Mouse (Mus musculus) CH12.LX (cell line): Measurements from ENCODE around the gene Atg5. TPM values are rescaled to one million over a fixed set of nuclear protein-coding genes. Genes with fewer than 3 reads are reported as not detected.

Source experiments
- DNase-seq: peaks from one replicate; pipeline ENCODE4 v3.0.0-alpha.2; 2013; ENCODE audit errors: extremely low read depth
- H3K27ac ChIP-seq: 2 replicates; pipeline ENCODE4 v1.5.1; 2012; ENCODE audit warnings: low read depth, mild to moderate bottlenecking, control low read depth, moderate library complexity; ENCODE audit not compliant: insufficient read depth
- H3K27me3 ChIP-seq: replicated peaks from 2 replicates; pipeline ENCODE3; 2012; ENCODE audit warnings: inconsistent platforms
- H3K36me3 ChIP-seq, 2 experiments: replicated peaks in 1 of 2; 2 replicates each; pipeline versions ENCODE3 to v1.6.1; 2012; ENCODE audit warnings: inconsistent platforms in 1 of 2, low read length in 1 of 2, mild to moderate bottlenecking in 1 of 2, mixed read lengths in 1 of 2, moderate library complexity in 1 of 2; ENCODE audit not compliant: control insufficient read depth in 1 of 2, insufficient read depth in 1 of 2
- H3K4me1 ChIP-seq, 2 experiments: 2 replicates each; pipeline ENCODE4 v1.6.1; 2012; ENCODE audit warnings: inconsistent platforms in 1 of 2, moderate library complexity in 1 of 2; ENCODE audit not compliant: insufficient read depth in 2 of 2, control insufficient read depth in 1 of 2
- H3K4me2 ChIP-seq: 2 replicates; pipeline ENCODE4 v1.6.1; 2012; ENCODE audit warnings: low read depth, mild to moderate bottlenecking, control low read depth; ENCODE audit not compliant: poor library complexity, insufficient read depth, severe bottlenecking
- H3K4me3 ChIP-seq, 3 experiments: fragments of 150-350 bp in 1 of 3; sonication (generic) in 1 of 3; replicated peaks in 1 of 3; 2 replicates each; pipeline versions ENCODE3 to v1.5.1; 2011 to 2012; ENCODE audit warnings: low read depth in 2 of 3, low read length in 2 of 3, mild to moderate bottlenecking in 2 of 3, moderate library complexity in 2 of 3, control low read depth in 1 of 3, improper control_type of control experiment in 1 of 3, inconsistent platforms in 1 of 3, mixed read lengths in 1 of 3; ENCODE audit not compliant: poor library complexity in 1 of 3
- H3K79me2 ChIP-seq: replicated peaks from 2 replicates; pipeline ENCODE4 v1.6.1; 2012; ENCODE audit warnings: mild to moderate bottlenecking, moderate library complexity; ENCODE audit not compliant: control insufficient read depth, poor library complexity, insufficient read depth, severe bottlenecking; ENCODE audit errors: extremely low read depth
- H3K9ac ChIP-seq: 2 replicates; pipeline ENCODE4 v1.6.1; 2012; ENCODE audit warnings: low read depth, mild to moderate bottlenecking, control low read depth, moderate library complexity; ENCODE audit not compliant: insufficient read depth
- H3K9me3 ChIP-seq: replicated peaks from 2 replicates; pipeline ENCODE3; 2012; ENCODE audit warnings: low read length, inconsistent platforms, mixed read lengths
- BHLHE40 ChIP-seq: IDR thresholded peaks from 2 replicates; pipeline ENCODE4 v1.6.1; 2011; ENCODE audit warnings: mild to moderate bottlenecking, low read depth, low read length, improper control_type of control experiment
- CHD1 ChIP-seq: IDR thresholded peaks from 2 replicates; pipeline ENCODE4 v1.6.1; 2012; ENCODE audit warnings: low read depth, low read length, improper control_type of control experiment, inconsistent platforms
- E2F4 ChIP-seq: IDR thresholded peaks from 2 replicates; pipeline ENCODE4 v1.6.1; 2011; ENCODE audit warnings: low read depth, low read length, improper control_type of control experiment; ENCODE audit not compliant: insufficient replicate concordance
- ELF1 ChIP-seq: IDR thresholded peaks from 2 replicates; pipeline ENCODE4 v1.6.1; 2014; ENCODE audit warnings: low read depth, mild to moderate bottlenecking, inconsistent platforms, low read length, improper control_type of control experiment
- HCFC1 ChIP-seq: IDR thresholded peaks from 2 replicates; pipeline ENCODE4 v1.6.1; 2012; ENCODE audit warnings: low read depth, mild to moderate bottlenecking, inconsistent platforms, low read length, improper control_type of control experiment
- IRF4 ChIP-seq: IDR thresholded peaks from 2 replicates; pipeline ENCODE4 v1.6.1; 2014; ENCODE audit warnings: low read depth, mild to moderate bottlenecking, inconsistent platforms, low read length, improper control_type of control experiment
- JUN ChIP-seq: IDR thresholded peaks from 2 replicates; pipeline ENCODE4 v1.6.1; 2011; ENCODE audit warnings: low read depth, mild to moderate bottlenecking, low read length, improper control_type of control experiment, moderate library complexity; ENCODE audit not compliant: insufficient read depth
- JUND ChIP-seq: conservative IDR thresholded peaks from 2 replicates; pipeline ENCODE4 v1.6.1; 2011; ENCODE audit warnings: low read depth, low read length, improper control_type of control experiment
- KAT2A ChIP-seq: IDR thresholded peaks from 2 replicates; pipeline ENCODE4 v1.6.1; 2012; ENCODE audit warnings: low read length, improper control_type of control experiment, inconsistent platforms; ENCODE audit not compliant: insufficient replicate concordance
- MAFK ChIP-seq: IDR thresholded peaks from 2 replicates; pipeline ENCODE4 v1.6.1; 2011; ENCODE audit warnings: low read length, improper control_type of control experiment; ENCODE audit not compliant: insufficient replicate concordance
- MAZ ChIP-seq: IDR thresholded peaks from 2 replicates; pipeline ENCODE4 v1.6.1; 2012; ENCODE audit warnings: low read depth, mild to moderate bottlenecking, inconsistent platforms, low read length, improper control_type of control experiment, moderate library complexity
- MEF2A ChIP-seq: IDR thresholded peaks from 2 replicates; pipeline ENCODE4 v1.6.1; 2014; ENCODE audit warnings: low read depth, mild to moderate bottlenecking, inconsistent platforms, low read length, improper control_type of control experiment, borderline replicate concordance
- MXI1 ChIP-seq: IDR thresholded peaks from 2 replicates; pipeline ENCODE4 v1.6.1; 2011; ENCODE audit warnings: mild to moderate bottlenecking, low read depth, low read length, improper control_type of control experiment
- NRF1 ChIP-seq: IDR thresholded peaks from 2 replicates; pipeline ENCODE4 v1.6.1; 2014; ENCODE audit warnings: low read depth, mild to moderate bottlenecking, inconsistent platforms, low read length, improper control_type of control experiment, moderate library complexity
- PAX5 ChIP-seq: IDR thresholded peaks from 2 replicates; pipeline ENCODE4 v1.6.1; 2012; ENCODE audit warnings: low read length, inconsistent platforms, mixed read lengths
- POLR2A ChIP-seq: IDR thresholded peaks from 2 replicates; pipeline ENCODE4 v1.6.1; 2011; ENCODE audit warnings: low read depth, mild to moderate bottlenecking, improper control_type of control experiment, low read length
- RCOR1 ChIP-seq: conservative IDR thresholded peaks from 2 replicates; pipeline ENCODE4 v1.6.1; 2012; ENCODE audit warnings: low read depth, mild to moderate bottlenecking, inconsistent platforms, low read length, improper control_type of control experiment
- SIN3A ChIP-seq: IDR thresholded peaks from 2 replicates; pipeline ENCODE4 v1.6.1; 2012; ENCODE audit warnings: low read length, improper control_type of control experiment, inconsistent platforms
- TCF12 ChIP-seq: IDR thresholded peaks from 2 replicates; pipeline ENCODE4 v1.6.1; 2014; ENCODE audit warnings: low read depth, mild to moderate bottlenecking, inconsistent platforms, low read length, improper control_type of control experiment
- UBTF ChIP-seq: IDR thresholded peaks from 2 replicates; pipeline ENCODE4 v1.6.1; 2012; ENCODE audit warnings: low read depth, mild to moderate bottlenecking, inconsistent platforms, low read length, improper control_type of control experiment, moderate library complexity
- USF1 ChIP-seq: IDR thresholded peaks from 2 replicates; pipeline ENCODE4 v1.6.1; 2014; ENCODE audit warnings: low read depth, mild to moderate bottlenecking, inconsistent platforms, low read length, improper control_type of control experiment
- USF2 ChIP-seq: conservative IDR thresholded peaks from 2 replicates; pipeline ENCODE4 v1.6.1; 2011; ENCODE audit warnings: low read depth, low read length, improper control_type of control experiment
- ZC3H11A ChIP-seq: IDR thresholded peaks from 2 replicates; pipeline ENCODE4 v1.6.1; 2012; ENCODE audit warnings: low read depth, mild to moderate bottlenecking, inconsistent platforms, low read length, improper control_type of control experiment
- ZMIZ1 ChIP-seq: IDR thresholded peaks from 2 replicates; pipeline ENCODE4 v1.6.1; 2012; ENCODE audit warnings: low read depth, mild to moderate bottlenecking, inconsistent platforms, low read length, improper control_type of control experiment
- ZNF384 ChIP-seq: IDR thresholded peaks from 2 replicates; pipeline ENCODE4 v1.6.1; 2012; ENCODE audit warnings: low read depth, low read length, improper control_type of control experiment, inconsistent platforms
- dilution Hi-C: fragments of 300-500 bp; cut with MboI; formaldehyde crosslinking; loops from 2 replicates; pipeline ENCODE4 v1.14.3; 2020; ENCODE audit warnings: low sequenced_read_pairs; ENCODE audit not compliant: extremely low pct_unique_long_range_greater_than_20kb, extremely low pct_ligation_motif_present
- in situ Hi-C: fragments of 300-500 bp; cut with MboI; formaldehyde crosslinking; loops from 3 replicates; pipeline ENCODE4 v1.14.3; 2019; ENCODE audit warnings: low sequenced_read_pairs, low pct_ligation_motif_present, low pct_unique_long_range_greater_than_20kb, mixed read lengths
- polyA plus RNA-seq: library from polyadenylated mRNA; unstranded; fragments of >175 nt; gene quantifications from 2 replicates; pipeline ENCODE4 v1.2.1, GENCODE M21; 2012; ENCODE audit warnings: low read depth; ENCODE audit not compliant: insufficient read length
- total RNA-seq, 2 experiments: library from RNA; depleted of rRNA; stranded (reverse); fragments of 300-350 nt in 1 of 2; fragments of >200 nt in 1 of 2; gene quantifications; 2 replicates each; pipeline ENCODE4 v1.2.3; 2012 to 2014

Gene Atg5
- total and polyA plus RNA-seq, 3 experiments: 15.6 to 47.5 (median 34.7) TPM

DNA sequence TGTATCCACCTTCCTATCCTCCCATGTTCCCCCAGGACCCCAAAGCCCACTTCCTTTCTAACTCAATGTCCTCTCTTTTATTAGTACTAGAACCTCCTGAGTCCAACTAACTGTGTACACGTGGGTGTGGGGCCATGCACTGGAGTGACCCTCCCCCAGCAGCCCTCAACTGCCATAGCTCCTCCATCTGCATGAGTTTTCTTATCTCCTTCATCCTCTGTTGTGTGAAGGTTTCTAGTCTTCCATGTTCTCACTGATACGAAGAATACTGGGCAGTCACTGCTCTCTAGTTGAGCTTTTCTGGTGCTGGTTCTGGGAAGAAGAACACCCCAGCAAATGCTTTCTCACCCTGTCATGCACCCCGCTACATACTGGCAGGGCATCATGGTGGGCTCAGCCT lies 104.1 kb downstream of the Atg5 start:
- TF ChIP-seq JUND (no peak), MAFK (no peak), POLR2A (no peak), TCF12 (no peak), PAX5 (no peak), NRF1 (no peak), RCOR1 (no peak), ZNF384 (no peak), MAZ (no peak), USF1 (no peak), KAT2A (no peak), ELF1 (no peak), MEF2A (no peak), E2F4 (no peak), UBTF (no peak)
- no peak overlapping the region for H3K27ac ChIP-seq
- DNase-seq: no peak
- H3K79me2 ChIP-seq: no peaks in the 10 kb centered on the region
- no peak overlapping the region for H3K4me3 ChIP-seq
- dilution Hi-C loops: no loop called here
- peaks cover 23 to 38% of the 10 kb centered on the region in 2 experiments for H3K4me1 ChIP-seq
- peaks cover 0 to 2% of the 10 kb centered on the region in 2 experiments for H3K36me3 ChIP-seq
- no peaks in the 10 kb centered on the region for H3K9me3 ChIP-seq
- no peaks in the 10 kb centered on the region for H3K27me3 ChIP-seq
- no peak overlapping the region for H3K9ac ChIP-seq
- in situ Hi-C loops: no loop called here
- H3K4me2 ChIP-seq: no peak overlapping the region

DNA sequence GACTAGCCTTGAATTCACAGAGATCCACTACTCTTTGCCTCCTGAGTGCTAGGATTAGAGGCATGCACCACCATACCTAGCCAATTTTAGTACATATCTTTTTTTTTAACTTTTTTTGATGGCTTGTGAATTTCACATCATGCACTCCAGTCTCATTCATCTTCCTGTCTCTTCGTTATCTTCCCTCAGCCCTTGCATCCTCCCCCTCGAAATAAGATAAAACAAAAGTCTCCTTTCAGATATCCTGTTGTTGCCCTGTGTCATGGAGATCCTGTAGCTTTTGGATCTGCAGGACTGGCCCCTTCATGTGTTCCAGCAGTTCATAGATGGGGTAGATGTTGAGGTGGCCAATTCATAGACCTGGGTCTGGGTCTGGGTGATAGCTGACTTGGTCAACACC lies 106.5 kb downstream of the Atg5 start:
- Histone ChIP-seq H3K9ac (no peak overlapping the region), H3K27ac (no peak overlapping the region), H3K9me3 (no peaks in the 10 kb centered on the region), H3K27me3 (no peaks in the 10 kb centered on the region), H3K4me3 (no peak overlapping the region), H3K79me2 (no peaks in the 10 kb centered on the region), H3K36me3 (no peaks in the 10 kb centered on the region), H3K4me2 (no peak overlapping the region), H3K4me1 (peaks cover 18 to 51% of the 10 kb centered on the region in 2 experiments)
- TF ChIP-seq CHD1 (no peak), TCF12 (no peak), JUN (no peak), ZMIZ1 (no peak), E2F4 (no peak), JUND (no peak), MXI1 (no peak), IRF4 (no peak), USF2 (no peak), POLR2A (no peak), ZC3H11A (no peak), HCFC1 (no peak), SIN3A (no peak), KAT2A (no peak), ZNF384 (no peak), UBTF (no peak), BHLHE40 (no peak), MAZ (no peak)
- DNase-seq: no peak
- dilution Hi-C loops: no loop called here
- in situ Hi-C loops: loop anchor here (5.0 kb wide), 2 partner anchors 37 to 73 kb away; no protein-coding TSS in a partner anchor
